Mouse (Mus musculus): Measurements from ENCODE around the gene Apbb2. TPM values are rescaled to one million over a fixed set of nuclear protein-coding genes. Genes with fewer than 3 reads are reported as not detected.

Gene Apbb2
- polyA plus RNA-seq, 1 experiment, result not detected

- no peak for TF ChIP-seq GATA1 (IDR thresholded peaks at IDR 0.05; ENCODE audit: low read length)
Measured at GRCm38 (mm10) chr5:66323603-66324002, 295.0 kb downstream of the Apbb2 start.

GRCm38 (mm10) chr5:66323131-66323530 is 295.5 kb downstream of the Apbb2 start:
- no peak for TF ChIP-seq GATA1 (IDR thresholded peaks at IDR 0.05; ENCODE audit: low read length)

GRCm38 (mm10) chr5:66319827-66320404 is 298.7 kb downstream of the Apbb2 start:
- no peak for TF ChIP-seq GATA1 (IDR thresholded peaks at IDR 0.05; ENCODE audit: low read length)

- TF ChIP-seq GATA1 (IDR thresholded peaks at IDR 0.05; ENCODE audit: low read length), result no peak
Measured at GRCm38 (mm10) chr5:66319341-66319740, 299.2 kb downstream of the Apbb2 start.

GRCm38 (mm10) chr5:66315791-66316190 is 302.8 kb downstream of the Apbb2 start:
- TF ChIP-seq GATA1 (IDR thresholded peaks at IDR 0.05; ENCODE audit: low read length), result no peak

- no peak for TF ChIP-seq GATA1 (IDR thresholded peaks at IDR 0.05; ENCODE audit: low read length)
Measured at GRCm38 (mm10) chr5:66310806-66311205, 307.8 kb downstream of the Apbb2 start.

GRCm38 (mm10) chr5:66310328-66310727 is 308.3 kb downstream of the Apbb2 start:
- TF ChIP-seq GATA1 (IDR thresholded peaks at IDR 0.05; ENCODE audit: low read length), result no peak

- no peak for TF ChIP-seq GATA1 (IDR thresholded peaks at IDR 0.05; ENCODE audit: low read length)
Measured at GRCm38 (mm10) chr5:66305511-66305910, 313.1 kb downstream of the Apbb2 start.

GRCm38 (mm10) chr5:66304300-66305067 is 314.1 kb downstream of the Apbb2 start:
- TF ChIP-seq GATA1 (IDR thresholded peaks at IDR 0.05; ENCODE audit: low read length), result no peak

GRCm38 (mm10) chr5:66302873-66303272 is 315.7 kb downstream of the Apbb2 start:
- TF ChIP-seq GATA1 (IDR thresholded peaks at IDR 0.05; ENCODE audit: low read length), result no peak

GRCm38 (mm10) chr5:66302085-66302815 is 316.3 kb downstream of the Apbb2 start:
- no peak for TF ChIP-seq GATA1 (IDR thresholded peaks at IDR 0.05; ENCODE audit: low read length)

- TF ChIP-seq GATA1 (IDR thresholded peaks at IDR 0.05; ENCODE audit: low read length), result no peak
Measured at GRCm38 (mm10) chr5:66300576-66300975, 318.0 kb downstream of the Apbb2 start.

- TF ChIP-seq GATA1 (IDR thresholded peaks at IDR 0.05; ENCODE audit: low read length), result no peak
Measured at GRCm38 (mm10) chr5:66298856-66299255, 319.7 kb downstream of the Apbb2 start.

- no peak for TF ChIP-seq GATA1 (IDR thresholded peaks at IDR 0.05; ENCODE audit: low read length)
Measured at GRCm38 (mm10) chr5:66296116-66296515, 322.5 kb downstream of the Apbb2 start.

- no peak for TF ChIP-seq GATA1 (IDR thresholded peaks at IDR 0.05; ENCODE audit: low read length)
Measured at GRCm38 (mm10) chr5:66294952-66295351, 323.6 kb downstream of the Apbb2 start.

GRCm38 (mm10) chr5:66294106-66294625 is 324.4 kb downstream of the Apbb2 start:
- no peak for TF ChIP-seq GATA1 (IDR thresholded peaks at IDR 0.05; ENCODE audit: low read length)
